Mouse (Mus musculus): ENCODE data around the gene Bnc2. TPM values are rescaled to one million over a fixed set of nuclear protein-coding genes. Genes with fewer than 3 reads are reported as not detected.

Bnc2 gene
- polyA plus RNA-seq, 1 experiment = not detected

GRCm38 (mm10) chr4:84229189-84229960 is 445.7 kb downstream of the Bnc2 start:
- H3K36me3 ChIP-seq (ENCODE audit: control insufficient read depth) = no peaks in the 10 kb centered on the region
- H3K9me3 ChIP-seq (ENCODE audit: control insufficient read depth, low read length) = no peaks in the 10 kb centered on the region
- TF ChIP-seq TAL1 (IDR thresholded peaks at IDR 0.05; ENCODE audit: low read length) (no peak), GATA1 (IDR thresholded peaks at IDR 0.05; ENCODE audit: low read length) (no peak)
- H3K27me3 ChIP-seq (ENCODE audit: control insufficient read depth) = no peaks in the 10 kb centered on the region
- no peak overlapping the region for H3K4me3 ChIP-seq (replicated peaks)
- H3K4me1 ChIP-seq (ENCODE audit: control insufficient read depth) = no peaks in the 10 kb centered on the region

GRCm38 (mm10) chr4:84228551-84228950 is 446.5 kb downstream of the Bnc2 start:
- H3K9me3 ChIP-seq (ENCODE audit: control insufficient read depth, low read length) = no peaks in the 10 kb centered on the region
- no peaks in the 10 kb centered on the region for H3K27me3 ChIP-seq (ENCODE audit: control insufficient read depth)
- TF ChIP-seq GATA1 (IDR thresholded peaks at IDR 0.05; ENCODE audit: low read length) = no peak
- no peak for TF ChIP-seq TAL1 (IDR thresholded peaks at IDR 0.05; ENCODE audit: low read length)
- H3K36me3 ChIP-seq (ENCODE audit: control insufficient read depth) = no peaks in the 10 kb centered on the region
- no peak overlapping the region for H3K4me3 ChIP-seq (replicated peaks)
- no peaks in the 10 kb centered on the region for H3K4me1 ChIP-seq (ENCODE audit: control insufficient read depth)

Other genes with a start within 250 kb of the Bnc2 start
- 0.01 and 0.03 TPM in 2 replicates for gene Cntln, start 209.0 kb upstream of the Bnc2 start, polyA plus RNA-seq (2012)

Data from erythroblast, embryonic 14.5 days (primary cell).